Mouse (Mus musculus): ENCODE data around the gene Gm17387.

Gm17387 gene

GRCm38 (mm10) chr7:141072017-141072745 lies 43.2 kb downstream of the Gm17387 start:
- peak; percentile 70 for DNase-seq (ENCODE audit: low read depth, low spot score)

- no peak for DNase-seq (ENCODE audit: low read depth, low spot score)
Observed at GRCm38 (mm10) chr7:141073782-141074181, 44.9 kb downstream of the Gm17387 start.

- DNase-seq (ENCODE audit: low read depth, low spot score) = no peak
Observed at GRCm38 (mm10) chr7:141077841-141078240, 48.9 kb downstream of the Gm17387 start, which contains the start of gene Pkp3. Pkp3 (plus strand) TSS chr7:141078218.

GRCm38 (mm10) chr7:141078876-141079275 lies 49.9 kb downstream of the Gm17387 start:
- DNase-seq (ENCODE audit: low read depth, low spot score) = no peak
